Mouse (Mus musculus) liver, postnatal 0 days (tissue): ENCODE measurements around the gene Sys1.

Experiments
- CTCF ChIP-seq: sonication (generic); IDR thresholded peaks from 2 replicates; pipeline ENCODE4 v1.5.1; 2016; ENCODE audit warnings: antibody characterized with exemption, low read depth
- EP300 ChIP-seq: IDR thresholded peaks from 2 replicates; pipeline ENCODE4 v1.6.1; 2016; ENCODE audit warnings: antibody characterized with exemption, low read depth, mild to moderate bottlenecking

- no peak for TF ChIP-seq CTCF
- TF ChIP-seq EP300: no peak
These were observed 10.7 kb upstream of the Sys1 start for GRCm38 (mm10) chr2:164446086-164446469.
